Mouse (Mus musculus): ENCODE data around the gene Rabgap1l.

GRCm38 (mm10) chr1:160839095-160839494, 46.1 kb upstream of the Rabgap1l start:
- TF ChIP-seq POLR2A (IDR thresholded peaks at IDR 0.05; ENCODE audit: insufficient read depth, low read length) (no peak), CTCF (IDR thresholded peaks at IDR 0.05; ENCODE audit: low read depth, low read length) (no peak)
